In the genomic region with DNA sequence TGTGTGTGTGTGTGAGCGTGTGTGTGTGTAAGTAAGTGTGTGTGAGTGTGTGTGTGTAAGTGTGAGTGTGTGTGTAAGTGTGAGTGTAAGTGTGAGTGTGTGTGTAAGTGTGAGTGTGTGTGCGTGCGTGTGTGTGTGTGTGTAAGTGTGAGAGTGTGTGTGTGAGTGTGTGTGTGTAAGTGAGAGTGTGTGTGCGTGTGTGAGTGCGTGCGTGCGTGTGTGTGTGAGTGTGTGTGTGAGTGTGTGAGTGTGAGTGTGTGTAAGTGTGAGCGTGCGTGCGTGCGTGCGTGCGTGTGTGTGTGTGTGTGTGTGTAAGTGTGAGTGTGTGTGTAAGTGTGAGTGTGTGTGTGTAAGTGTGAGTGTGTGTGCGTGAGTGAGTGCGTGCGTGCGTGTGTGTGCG, we compare ENCODE assay signal across 23 mouse cellular contexts. TPM values are rescaled to one million over a fixed set of nuclear protein-coding genes. Genes with fewer than 3 reads are reported as not detected.
DNase-seq lines count a peak whose midpoint lies in the region; ATAC-seq and TF ChIP-seq lines count a peak whose summit lies in the region.
"Had no signal": no experiment of that assay in that cellular context is flagged by ENCODE, and none has a peak within 500 bp of the region (broad histone marks: within the 10 kb centered on the region; RNA-seq: fewer than 3 reads in every experiment).

No protein-coding gene starts in this region.

- no peak for TF ChIP-seq POLR2A in thymus, adult 2 months (IDR thresholded peaks at IDR 0.05; ENCODE audit: control insufficient read depth, extremely low read depth, insufficient read depth, low read length, poor library complexity)
- TF ChIP-seq POLR2A in myocyte (IDR thresholded peaks at IDR 0.05; ENCODE audit: insufficient read length, low read depth) = no peak

- H3K79me2 ChIP-seq in myocyte (ENCODE audit: control insufficient read depth, insufficient read depth) = peaks cover 80% of the 10 kb centered on the region

- H3K9ac ChIP-seq in midbrain, embryonic 11.5 days (ENCODE audit: low read length) = no peak overlapping the region
- H3K9ac ChIP-seq in midbrain, postnatal 0 days (replicated peaks; ENCODE audit: low read length, poor library complexity, severe bottlenecking) = no peak overlapping the region
- H3K9ac ChIP-seq: embryonic facial prominence, embryonic 12.5 days; forebrain, embryonic 13.5 days; forebrain, embryonic 15.5 days; forebrain, postnatal 0 days had no signal

- H3K4me1 ChIP-seq in midbrain, embryonic 11.5 days (ENCODE audit: control insufficient read depth, insufficient read depth, low read length) = no peaks in the 10 kb centered on the region; the same call in 1 of the 2 replicates
- no peaks in the 10 kb centered on the region for H3K4me1 ChIP-seq in midbrain, postnatal 0 days (ENCODE audit: insufficient read depth, low read length)
- H3K4me1 ChIP-seq in thymus, adult 2 months (replicated peaks; ENCODE audit: control insufficient read depth, insufficient read depth, low read length) = peaks cover 16% of the 10 kb centered on the region

- no peaks in the 10 kb centered on the region for H3K9me3 ChIP-seq in midbrain, embryonic 11.5 days (ENCODE audit: control insufficient read depth, low read length)
- no peaks in the 10 kb centered on the region for H3K9me3 ChIP-seq in midbrain, postnatal 0 days (ENCODE audit: low read length)
- H3K9me3 ChIP-seq: embryonic facial prominence, embryonic 10.5 days; embryonic facial prominence, embryonic 12.5 days; forebrain, embryonic 13.5 days; forebrain, embryonic 15.5 days; G1E had no signal

- no peak overlapping the region for H3K27ac ChIP-seq in midbrain, embryonic 11.5 days (ENCODE audit: low read depth, low read length)
- no peak overlapping the region for H3K27ac ChIP-seq in midbrain, postnatal 0 days (ENCODE audit: low read depth, low read length)
- peak overlapping the region; percentile 94 for H3K27ac ChIP-seq in thymus, adult 2 months (ENCODE audit: control insufficient read depth, insufficient read depth, low read length)
- H3K27ac ChIP-seq: embryonic facial prominence, embryonic 10.5 days; embryonic facial prominence, embryonic 12.5 days; forebrain, embryonic 13.5 days; forebrain, embryonic 15.5 days had no signal

- H3K4me2 ChIP-seq in midbrain, embryonic 11.5 days = no peak overlapping the region
- no peak overlapping the region for H3K4me2 ChIP-seq in midbrain, postnatal 0 days (ENCODE audit: low read depth, low read length, poor library complexity, severe bottlenecking)
- H3K4me2 ChIP-seq in myocyte (ENCODE audit: low read depth) = no peak overlapping the region
- H3K4me2 ChIP-seq: embryonic facial prominence, embryonic 12.5 days; forebrain, embryonic 13.5 days; forebrain, embryonic 15.5 days had no signal

- H3K4me3 ChIP-seq in midbrain, embryonic 11.5 days (ENCODE audit: low read depth, low read length) = no peak overlapping the region
- H3K4me3 ChIP-seq in midbrain, postnatal 0 days (ENCODE audit: low read depth, low read length) = no peak overlapping the region
- no peak overlapping the region for H3K4me3 ChIP-seq in thymus, adult 2 months (ENCODE audit: control insufficient read depth, insufficient read depth, low read length)
- H3K4me3 ChIP-seq in myocyte = no peak overlapping the region
- H3K4me3 ChIP-seq: embryonic facial prominence, embryonic 10.5 days; embryonic facial prominence, embryonic 12.5 days; forebrain, embryonic 13.5 days; forebrain, embryonic 15.5 days had no signal

- H3ac ChIP-seq in myocyte (ENCODE audit: control insufficient read depth, insufficient read length) = no peak overlapping the region

- DNase-seq in midbrain, embryonic 11.5 days (ENCODE audit: low spot score, missing footprints) = peak; percentile 47
- no peak for DNase-seq in midbrain, postnatal 0 days (ENCODE audit: low spot score)
- no peak for DNase-seq in thymus, adult 2 months
- DNase-seq in thymus, postnatal 14 days = no peak
- no peak for DNase-seq in layer of hippocampus, postnatal 14 days (ENCODE audit: low spot score in 2 of 2)
- DNase-seq: adrenal gland, adult 2 months; adrenal gland, postnatal 10 days; adrenal gland, postnatal 25 days; B cell, adult 2 months; cerebellum, adult 11-12 months; cerebellum, adult 2 months; cerebellum, adult 9-10 months; cerebellum, postnatal 10 days; cerebellum, postnatal 25 days; forebrain, postnatal 0 days had no signal

- no peak for ATAC-seq in midbrain, embryonic 11.5 days (ENCODE audit: low FRiP score)
- no peak for ATAC-seq in midbrain, postnatal 0 days (ENCODE audit: low FRiP score)
- ATAC-seq: CD4-positive, CD25-positive, alpha-beta regulatory T cell, adult 4 months; forebrain, embryonic 13.5 days; forebrain, embryonic 15.5 days; forebrain, postnatal 0 days had no signal

- peaks cover 8% of the 10 kb centered on the region for H3K36me3 ChIP-seq in midbrain, embryonic 11.5 days (ENCODE audit: control insufficient read depth, insufficient read depth, low read length)
- peaks cover 14% of the 10 kb centered on the region for H3K36me3 ChIP-seq in midbrain, postnatal 0 days (ENCODE audit: insufficient read depth, low read length)
- peaks cover 26% of the 10 kb centered on the region for H3K36me3 ChIP-seq in thymus, adult 2 months (ENCODE audit: control insufficient read depth, insufficient read depth, low read length)
- H3K36me3 ChIP-seq in myocyte (ENCODE audit: control insufficient read depth, insufficient read depth) = peaks cover 11% of the 10 kb centered on the region

- WGBS in midbrain, embryonic 11.5 days = 96% methylated on average over 18 of the region's 18 CpGs
- 99% methylated on average over 18 of the region's 18 CpGs for WGBS in midbrain, postnatal 0 days
- 98% methylated on average over 18 of the region's 18 CpGs for WGBS in thymus, adult 2 months

- H3K27me3 ChIP-seq in midbrain, embryonic 11.5 days (ENCODE audit: control insufficient read depth, insufficient read depth, low read length) = no peaks in the 10 kb centered on the region
- no peaks in the 10 kb centered on the region for H3K27me3 ChIP-seq in midbrain, postnatal 0 days (ENCODE audit: insufficient read depth, low read length)
- H3K27me3 ChIP-seq in thymus, adult 2 months (ENCODE audit: control insufficient read depth, insufficient read depth, low read length) = no peaks in the 10 kb centered on the region
- H3K27me3 ChIP-seq in myocyte (ENCODE audit: control insufficient read depth, insufficient read depth, insufficient read length) = no peaks in the 10 kb centered on the region
- H3K27me3 ChIP-seq: CH12.LX; embryonic facial prominence, embryonic 12.5 days; forebrain, embryonic 13.5 days; forebrain, embryonic 15.5 days had no signal

- no peak for TF ChIP-seq CTCF in midbrain, postnatal 0 days (IDR thresholded peaks at IDR 0.05)
- no peak for TF ChIP-seq CTCF in thymus, adult 2 months (IDR thresholded peaks at IDR 0.05; ENCODE audit: borderline replicate concordance, control insufficient read depth, extremely low read depth, insufficient read depth, low read length, poor library complexity)

TF ChIP-seq in myocyte, 11 proteins besides CTCF, POLR2A, EP300 and RAD21:
- TF ChIP-seq TCF3 (IDR thresholded peaks at IDR 0.05; ENCODE audit: insufficient read length, low read depth) (no peak), TCF12 (IDR thresholded peaks at IDR 0.05; ENCODE audit: insufficient read depth, poor library complexity, severe bottlenecking) (no peak), E2F4 (IDR thresholded peaks at IDR 0.05; ENCODE audit: insufficient read depth) (no peak), SRF (IDR thresholded peaks at IDR 0.05; ENCODE audit: control insufficient read depth, insufficient read length, low read depth) (no peak), USF1 (IDR thresholded peaks at IDR 0.05; ENCODE audit: low read depth) (no peak), MAX (IDR thresholded peaks at IDR 0.05; ENCODE audit: low read depth) (no peak), REST (IDR thresholded peaks at IDR 0.05; ENCODE audit: insufficient read depth, insufficient read length) (peak; percentile 15), MYOD1 (IDR thresholded peaks at IDR 0.05; ENCODE audit: control insufficient read depth in 1 of 3, insufficient read length in 2 of 3, low read depth in 2 of 3) (no peak), POLR2AphosphoS2 (IDR thresholded peaks at IDR 0.05; ENCODE audit: insufficient read length, low read depth) (peak; percentile 57), MYOG (IDR thresholded peaks at IDR 0.05; ENCODE audit: control insufficient read depth in 1 of 3, insufficient read depth in 1 of 3, insufficient read length in 2 of 3, low read depth in 2 of 3) (peak in 1 of 3 experiments; percentile 22), CEBPB (IDR thresholded peaks at IDR 0.05; ENCODE audit: insufficient read depth, poor library complexity, severe bottlenecking) (no peak)

RNA-seq across cellular contexts. Expression of a gene that starts 4.3 kb away (rescaled TPM):
- 42.5 and 45.6 TPM in 2 replicates for polyA plus RNA-seq in midbrain, embryonic 11.5 days (2014; fragmentation: Nextera tagmentation; extraction: Ambion mirVana)
- total RNA-seq in midbrain, postnatal 0 days (2014; rRNA removed) = 19.2 and 20.7 TPM in 2 replicates
- 4.3 and 4.5 TPM in 2 replicates for polyA plus RNA-seq in midbrain, postnatal 0 days (2015; fragmentation: Nextera tagmentation; extraction: Ambion mirVana)
- 36.6 and 41.3 TPM in 2 replicates for polyA plus RNA-seq in thymus, adult 2 months (2012; rRNA removed)
- 9.5 TPM for polyA plus RNA-seq in myocyte (2012; fragmentation: generic; extraction: Trizol)
- 10 to 100 TPM; 12.9 to 13.5 TPM for total RNA-seq in layer of hippocampus, postnatal 14 days (2021)

RNA-seq across cellular contexts. Expression of a gene that starts 21.7 kb away (rescaled TPM):
- 25.9 and 27.6 TPM in 2 replicates for polyA plus RNA-seq in midbrain, embryonic 11.5 days (2014; fragmentation: Nextera tagmentation; extraction: Ambion mirVana)
- total RNA-seq in midbrain, postnatal 0 days (2014; rRNA removed) = 42.2 and 51.4 TPM in 2 replicates
- 9.7 and 11.7 TPM in 2 replicates for polyA plus RNA-seq in midbrain, postnatal 0 days (2015; fragmentation: Nextera tagmentation; extraction: Ambion mirVana)
- polyA plus RNA-seq in thymus, adult 2 months (2012; rRNA removed) = 35.8 and 38.4 TPM in 2 replicates
- polyA plus RNA-seq in myocyte (2012; fragmentation: generic; extraction: Trizol) = 26.4 TPM
- 10 to 100 TPM; 50.1 to 50.2 TPM for total RNA-seq in layer of hippocampus, postnatal 14 days (2021)
